Mouse (Mus musculus) MEL (cell line): Measurements from ENCODE around the gene Gm49378.
A peak's percentile ranks its signal among the peaks of the same experiment; 100 is the strongest.

ENCODE experiments used
- CHD2 ChIP-seq: IDR thresholded peaks from 2 replicates; pipeline ENCODE4 v1.6.1; 2011; ENCODE audit warnings: low read length, improper control_type of control experiment
- CTCF ChIP-seq, 3 experiments: IDR thresholded peaks in 2 of 3; conservative IDR thresholded peaks in 1 of 3; 2 replicates each; pipeline ENCODE4 v1.5.1; 2011 to 2012; ENCODE audit warnings: low read length in 3 of 3, low read depth in 2 of 3, mild to moderate bottlenecking in 2 of 3, improper control_type of control experiment in 1 of 3, inconsistent platforms in 1 of 3, mixed read lengths in 1 of 3, moderate library complexity in 1 of 3; ENCODE audit not compliant: control insufficient read depth in 1 of 3, insufficient read depth in 1 of 3, poor library complexity in 1 of 3, severe bottlenecking in 1 of 3
- EP300 ChIP-seq, 2 experiments: IDR thresholded peaks; 2 replicates each; pipeline ENCODE4 v1.6.1; 2011; ENCODE audit warnings: improper control_type of control experiment in 2 of 2, low read length in 2 of 2, low read depth in 1 of 2, mild to moderate bottlenecking in 1 of 2
- HCFC1 ChIP-seq: IDR thresholded peaks from 2 replicates; pipeline ENCODE4 v1.6.1; 2012; ENCODE audit warnings: low read depth, mild to moderate bottlenecking, inconsistent platforms, low read length, improper control_type of control experiment, moderate library complexity
- KAT2A ChIP-seq: conservative IDR thresholded peaks from 2 replicates; pipeline ENCODE4 v1.6.1; 2012; ENCODE audit warnings: low read depth, low read length, improper control_type of control experiment, inconsistent platforms
- MAX ChIP-seq: IDR thresholded peaks from 2 replicates; pipeline ENCODE4 v1.6.1; 2011; ENCODE audit warnings: low read length, improper control_type of control experiment
- NRF1 ChIP-seq: IDR thresholded peaks from 2 replicates; pipeline ENCODE4 v1.6.1; 2014; ENCODE audit warnings: low read depth, mild to moderate bottlenecking, inconsistent platforms, low read length, improper control_type of control experiment, moderate library complexity; ENCODE audit not compliant: poor library complexity, insufficient read depth, severe bottlenecking
- POLR2A ChIP-seq, 2 experiments: IDR thresholded peaks; 2 replicates each; pipeline ENCODE4 v1.6.1; 2011 to 2012; ENCODE audit warnings: low read length in 2 of 2, mild to moderate bottlenecking in 2 of 2, control low read depth in 1 of 2, improper control_type of control experiment in 1 of 2, low read depth in 1 of 2, moderate library complexity in 1 of 2; ENCODE audit not compliant: control insufficient read depth in 1 of 2, insufficient read depth in 1 of 2, poor library complexity in 1 of 2
- RCOR1 ChIP-seq: IDR thresholded peaks from 2 replicates; pipeline ENCODE4 v1.6.1; 2012; ENCODE audit warnings: low read depth, mild to moderate bottlenecking, inconsistent platforms, low read length, improper control_type of control experiment
- SMC3 ChIP-seq: IDR thresholded peaks from 2 replicates; pipeline ENCODE4 v1.6.1; 2011; ENCODE audit warnings: low read depth, low read length, improper control_type of control experiment
- TBP ChIP-seq: IDR thresholded peaks from 2 replicates; pipeline ENCODE4 v1.8.0; 2011; ENCODE audit warnings: low read depth, low read length, improper control_type of control experiment
- USF2 ChIP-seq, 2 experiments: IDR thresholded peaks; 2 replicates each; pipeline ENCODE4 v1.6.1; 2011 to 2012; ENCODE audit warnings: improper control_type of control experiment in 2 of 2, low read length in 2 of 2, borderline replicate concordance in 1 of 2, inconsistent platforms in 1 of 2, low read depth in 1 of 2, mild to moderate bottlenecking in 1 of 2; ENCODE audit not compliant: insufficient read depth in 1 of 2
- ZC3H11A ChIP-seq: IDR thresholded peaks from 2 replicates; pipeline ENCODE4 v1.6.1; 2012; ENCODE audit warnings: low read depth, mild to moderate bottlenecking, inconsistent platforms, low read length, improper control_type of control experiment
- ZKSCAN1 ChIP-seq: IDR thresholded peaks from 2 replicates; pipeline ENCODE4 v1.6.1; 2012; ENCODE audit warnings: low read depth, mild to moderate bottlenecking, inconsistent platforms, low read length, improper control_type of control experiment, moderate library complexity

DNA sequence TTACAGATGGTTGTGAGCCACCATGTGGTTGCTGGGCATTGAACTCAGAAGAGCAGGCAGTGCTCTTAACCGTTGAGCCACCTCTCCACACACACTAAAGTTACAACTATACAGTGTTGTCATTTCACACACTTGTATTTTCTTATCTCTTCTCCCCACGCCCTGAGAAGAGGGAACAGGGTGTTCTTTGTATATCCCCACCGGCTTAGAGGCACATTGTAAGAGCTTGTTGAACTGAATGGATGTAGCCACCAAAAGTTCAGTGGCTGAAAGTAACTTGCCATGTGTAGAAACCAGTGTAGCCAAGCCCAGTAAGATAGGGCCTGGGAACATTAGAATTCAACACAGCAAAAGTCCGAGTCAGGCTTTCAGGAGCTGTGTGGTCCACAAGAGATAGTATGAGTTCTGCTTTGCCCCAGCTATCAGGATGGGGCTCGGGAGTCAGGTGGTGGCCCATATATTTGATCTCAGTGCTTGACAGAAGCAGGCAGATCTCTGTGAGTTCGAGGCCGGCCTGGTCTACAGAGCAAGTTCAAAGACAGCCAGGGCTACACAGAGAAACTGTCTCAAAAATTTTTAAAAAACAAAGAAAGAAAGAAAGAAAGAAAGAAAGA lies 23.0 kb downstream of the Gm49378 start:
- peak; percentile 65 for TF ChIP-seq TBP
- TF ChIP-seq SMC3, result no peak
- no peak for TF ChIP-seq CTCF (IDR thresholded peaks at IDR 0.05 in 2 of 3, conservative IDR thresholded peaks at IDR 0.05 in 1 of 3; ENCODE audit: control insufficient read depth in 1 of 3, insufficient read depth in 1 of 3, low read depth in 2 of 3, low read length in 3 of 3, poor library complexity in 1 of 3, severe bottlenecking in 1 of 3)
- TF ChIP-seq HCFC1, result no peak
- TF ChIP-seq USF2 (IDR thresholded peaks at IDR 0.05; ENCODE audit: borderline replicate concordance in 1 of 2, insufficient read depth in 1 of 2, low read depth in 1 of 2, low read length in 2 of 2), result no peak
- no peak for TF ChIP-seq ZKSCAN1
- no peak for TF ChIP-seq MAX
- TF ChIP-seq ZC3H11A, result no peak
- no peak for TF ChIP-seq KAT2A
- peak in 1 of 2 experiments; percentile 42; a peak in 2 of 4 replicates for TF ChIP-seq EP300 (IDR thresholded peaks at IDR 0.05; ENCODE audit: low read depth in 1 of 2, low read length in 2 of 2)
- TF ChIP-seq NRF1, result no peak
- TF ChIP-seq POLR2A (IDR thresholded peaks at IDR 0.05; ENCODE audit: control insufficient read depth in 1 of 2, insufficient read depth in 1 of 2, low read depth in 1 of 2, low read length in 2 of 2, poor library complexity in 1 of 2), result peak in 1 of 2 experiments; percentile 40; a peak in 1 of 4 replicates
- no peak for TF ChIP-seq RCOR1
- no peak for TF ChIP-seq CHD2
